In genomic region chr15:77683944-77684343, GRCm38 (mm10) we compare ENCODE assay signal across 12 mouse cellular contexts. TPM values are rescaled to one million over a fixed set of nuclear protein-coding genes. Genes with fewer than 3 reads are reported as not detected.
DNase-seq lines count a peak whose midpoint lies in the region; ATAC-seq and TF ChIP-seq lines count a peak whose summit lies in the region.
"Not testable (repeated sequence)": the region's sequence is repeated elsewhere in the genome, so short reads cannot be mapped to it uniquely, and the experiment has no call there.
"Had no signal": no experiment of that assay in that cellular context is flagged by ENCODE, and none has a peak within 500 bp of the region (broad histone marks: within the 10 kb centered on the region; RNA-seq: fewer than 3 reads in every experiment).

No protein-coding gene starts in this region.

- ATAC-seq in forebrain, embryonic 11.5 days (replicated peaks; ENCODE audit: low FRiP score); liver, postnatal 0 days: not testable (repeated sequence)

- not testable (repeated sequence) for H3K9me3 ChIP-seq in forebrain, embryonic 11.5 days (ENCODE audit: control insufficient read depth, low read length); liver, postnatal 0 days (ENCODE audit: low read length)

- TF ChIP-seq EP300 in liver, postnatal 0 days (IDR thresholded peaks at IDR 0.05; ENCODE audit: low read depth): not testable (repeated sequence)

- H3K4me2 ChIP-seq in forebrain, embryonic 11.5 days (ENCODE audit: low read depth, low read length, severe bottlenecking); liver, postnatal 0 days (ENCODE audit: low read depth, low read length): not testable (repeated sequence)

- not testable (repeated sequence) for H3K27ac ChIP-seq in forebrain, embryonic 11.5 days (ENCODE audit: low read depth, low read length); liver, postnatal 0 days (ENCODE audit: low read depth)

- intact Hi-C loops in heart, postnatal 14 days (cut with DNase I): not testable (repeated sequence)

- TF ChIP-seq POLR2A in brain, embryonic 14.5 days (IDR thresholded peaks at IDR 0.05; ENCODE audit: borderline replicate concordance, extremely low read depth, insufficient read depth, insufficient read length, poor library complexity, severe bottlenecking): not testable (repeated sequence)

- not testable (repeated sequence) for H3K27me3 ChIP-seq in forebrain, embryonic 11.5 days (ENCODE audit: control insufficient read depth, insufficient read depth, low read length); liver, postnatal 0 days (ENCODE audit: insufficient read depth, low read length)

- not testable (repeated sequence) for H3K9ac ChIP-seq in forebrain, embryonic 11.5 days (ENCODE audit: low read length); liver, postnatal 0 days (replicated peaks)

- peak; percentile 56 for TF ChIP-seq CTCF in brain, embryonic 14.5 days (IDR thresholded peaks at IDR 0.05; ENCODE audit: borderline replicate concordance, extremely low read depth, insufficient read depth, insufficient read length)
- TF ChIP-seq CTCF in liver, postnatal 0 days (IDR thresholded peaks at IDR 0.05; ENCODE audit: low read depth): peak; percentile 65

- WGBS in forebrain, embryonic 11.5 days: 11% methylated on average over 9 of the region's 11 CpGs
- WGBS in liver, postnatal 0 days (ENCODE audit: insufficient replicate concordance): 6% methylated on average over 8 of the region's 11 CpGs

- H3K4me3 ChIP-seq in forebrain, embryonic 11.5 days (ENCODE audit: low read depth, low read length); liver, postnatal 0 days (ENCODE audit: low read depth, low read length): not testable (repeated sequence)

- H3K36me3 ChIP-seq in forebrain, embryonic 11.5 days (ENCODE audit: control insufficient read depth, insufficient read depth, low read length); liver, postnatal 0 days (replicated peaks; ENCODE audit: insufficient read depth, low read length): not testable (repeated sequence)

- peak; percentile 55 for DNase-seq in ES-CJ7 (ENCODE audit: low read depth, low spot score)
- peak; percentile 2 for DNase-seq in brain, embryonic 14.5 days (ENCODE audit: low read depth)
- peak; percentile 60 for DNase-seq in forebrain, embryonic 11.5 days (ENCODE audit: low spot score)
- peak; percentile 45 to 66 for DNase-seq in heart, postnatal 14 days
- peak; percentile 70 to 75 for DNase-seq in kidney, postnatal 4 days
- DNase-seq in liver, postnatal 0 days: peak; percentile 28
- DNase-seq in ovary, postnatal 10 days (ENCODE audit: low spot score): peak; percentile 7
- peak; percentile 35 for DNase-seq in thymus, postnatal 25 days

- H3K4me1 ChIP-seq in forebrain, embryonic 11.5 days (replicated peaks; ENCODE audit: control insufficient read depth, insufficient read depth, low read length); liver, postnatal 0 days (ENCODE audit: insufficient read depth): not testable (repeated sequence)

RNA-seq across cellular contexts. Expression of gene Apol7e, which starts 14.7 kb away (rescaled TPM):
- 0.04 TPM in 1 of 2 replicates, not detected in the other for polyA plus RNA-seq in brain, embryonic 14.5 days (2012; rRNA removed)
- polyA plus RNA-seq in forebrain, embryonic 11.5 days (2014; fragmentation: Nextera tagmentation; extraction: Ambion mirVana): not detected in 2 replicates
- total RNA-seq in heart, postnatal 14 days (2021): not detected
- 0.12 TPM in 2 replicates for polyA plus RNA-seq in liver, postnatal 0 days (2015; fragmentation: Nextera tagmentation; extraction: Ambion mirVana)
- total RNA-seq: layer of hippocampus, adult 18-20 months had no signal
- polyA plus RNA-seq: embryonic facial prominence, embryonic 15.5 days; heart, embryonic 10.5 days had no signal

RNA-seq across cellular contexts. Expression of gene Apol11b, which starts 40.9 kb away (rescaled TPM):
- not detected in 2 replicates for polyA plus RNA-seq in brain, embryonic 14.5 days (2012; rRNA removed)
- not detected in 2 replicates for polyA plus RNA-seq in forebrain, embryonic 11.5 days (2014; fragmentation: Nextera tagmentation; extraction: Ambion mirVana)
- 1 to 10 TPM; 1.4 to 1.8 TPM for total RNA-seq in heart, postnatal 14 days (2021)
- 2.3 and 2.7 TPM in 2 replicates for polyA plus RNA-seq in liver, postnatal 0 days (2015; fragmentation: Nextera tagmentation; extraction: Ambion mirVana)
- total RNA-seq: layer of hippocampus, adult 18-20 months; megakaryocyte, adult 5-6 weeks had no signal
- polyA plus RNA-seq: embryonic facial prominence, embryonic 15.5 days; heart, embryonic 10.5 days had no signal

RNA-seq across cellular contexts. Expression of gene Apol9b, which starts 44.9 kb away (rescaled TPM):
- polyA plus RNA-seq in brain, embryonic 14.5 days (2012; rRNA removed): 0.06 TPM in 1 of 2 replicates, not detected in the other
- not detected in 2 replicates for polyA plus RNA-seq in forebrain, embryonic 11.5 days (2014; fragmentation: Nextera tagmentation; extraction: Ambion mirVana)
- under 1 TPM in 1 of 2 experiments, not detected in 1; 0.15 TPM for total RNA-seq in heart, postnatal 14 days (2021)
- polyA plus RNA-seq in liver, postnatal 0 days (2015; fragmentation: Nextera tagmentation; extraction: Ambion mirVana): 0.51 and 0.78 TPM in 2 replicates
- total RNA-seq: layer of hippocampus, adult 18-20 months; megakaryocyte, adult 5-6 weeks had no signal
- polyA plus RNA-seq: heart, embryonic 10.5 days had no signal

Comparison
In these comparisons a context has a peak if more than half of its experiments do, and no peak if none do; other contexts are left out.
1. DNase-seq: peak in every context shown above with its lines; median percentile 72 in kidney, postnatal 4 days; 60 in forebrain, embryonic 11.5 days; 56 in heart, postnatal 14 days; 55 in ES-CJ7; 35 in thymus, postnatal 25 days; 28 in liver, postnatal 0 days; 7 in ovary, postnatal 10 days; 2 in brain, embryonic 14.5 days.